Comparison of ENCODE assay signal across 10 mouse cellular contexts in genomic region chr15:96524239-96524738, GRCm38 (mm10).
DNase-seq lines count a peak whose midpoint lies in the region; ATAC-seq and TF ChIP-seq lines count a peak whose summit lies in the region.
"Had no signal": no experiment of that assay in that cellular context is flagged by ENCODE, and none has a peak within 500 bp of the region (broad histone marks: within the 10 kb centered on the region; RNA-seq: fewer than 3 reads in every experiment).

No protein-coding gene starts in this region.

- no peaks in the 10 kb centered on the region for H3K79me2 ChIP-seq in myocyte (ENCODE audit: control insufficient read depth, insufficient read depth)

- no peak overlapping the region for H3ac ChIP-seq in myocyte (ENCODE audit: control insufficient read depth, insufficient read length)

- no peak overlapping the region for H3K4me3 ChIP-seq in forebrain, embryonic 10.5 days
- no peak overlapping the region for H3K4me3 ChIP-seq in hindbrain, embryonic 14.5 days (replicated peaks; ENCODE audit: low read length)
- no peak overlapping the region for H3K4me3 ChIP-seq in myocyte
- no peak overlapping the region for H3K4me3 ChIP-seq in neural tube, embryonic 15.5 days (replicated peaks)
- H3K4me3 ChIP-seq: erythroblast, embryonic 14.5 days had no signal

- H3K36me3 ChIP-seq in forebrain, embryonic 10.5 days (replicated peaks): no peaks in the 10 kb centered on the region
- no peaks in the 10 kb centered on the region for H3K36me3 ChIP-seq in hindbrain, embryonic 14.5 days (replicated peaks; ENCODE audit: control insufficient read depth, insufficient read depth)
- H3K36me3 ChIP-seq in myocyte (ENCODE audit: control insufficient read depth, insufficient read depth): no peaks in the 10 kb centered on the region
- H3K36me3 ChIP-seq in neural tube, embryonic 15.5 days: no peaks in the 10 kb centered on the region

- TF ChIP-seq POLR2A in myocyte (IDR thresholded peaks at IDR 0.05; ENCODE audit: insufficient read length, low read depth): no peak

- 61% methylated on average over 9 of the region's 9 CpGs for WGBS in forebrain, embryonic 10.5 days
- WGBS in hindbrain, embryonic 14.5 days: 31% methylated on average over 9 of the region's 9 CpGs
- 52% methylated on average over 9 of the region's 9 CpGs for WGBS in neural tube, embryonic 15.5 days

- peaks cover 11% of the 10 kb centered on the region for H3K4me1 ChIP-seq in forebrain, embryonic 10.5 days
- no peaks in the 10 kb centered on the region; the same call in 1 of the 2 replicates for H3K4me1 ChIP-seq in hindbrain, embryonic 14.5 days (replicated peaks; ENCODE audit: control insufficient read depth, insufficient read depth, low read length)
- peaks cover 17% of the 10 kb centered on the region for H3K4me1 ChIP-seq in neural tube, embryonic 15.5 days

- ATAC-seq in hindbrain, embryonic 14.5 days (ENCODE audit: low FRiP score): peak; percentile 64; the same call in 1 of the 2 replicates
- no peak for ATAC-seq in neural tube, embryonic 15.5 days (ENCODE audit: low FRiP score)
- ATAC-seq in erythroblast, adult 5-6 weeks (replicated peaks; ENCODE audit: low FRiP score, poor library complexity, severe bottlenecking): no peak

- H3K9me3 ChIP-seq in forebrain, embryonic 10.5 days: no peaks in the 10 kb centered on the region
- no peaks in the 10 kb centered on the region for H3K9me3 ChIP-seq in hindbrain, embryonic 14.5 days (ENCODE audit: control insufficient read depth, low read length)
- H3K9me3 ChIP-seq in neural tube, embryonic 15.5 days (replicated peaks): no peaks in the 10 kb centered on the region

- no peak overlapping the region for H3K9ac ChIP-seq in hindbrain, embryonic 14.5 days
- no peak overlapping the region for H3K9ac ChIP-seq in neural tube, embryonic 15.5 days (replicated peaks)
- H3K9ac ChIP-seq: liver, embryonic 14.5 days had no signal

- peak overlapping the region; percentile 49 for H3K27ac ChIP-seq in forebrain, embryonic 10.5 days
- H3K27ac ChIP-seq in hindbrain, embryonic 14.5 days: no peak overlapping the region
- no peak overlapping the region for H3K27ac ChIP-seq in neural tube, embryonic 15.5 days (replicated peaks)
- H3K27ac ChIP-seq: liver, embryonic 14.5 days had no signal

- peak; percentile 33 to 60 for DNase-seq in layer of hippocampus, adult 18-20 months (ENCODE audit: low spot score in 2 of 2)
- DNase-seq in layer of hippocampus, adult 9-10 months (ENCODE audit: low spot score): no peak
- DNase-seq in forebrain, embryonic 10.5 days (ENCODE audit: extremely low spot score, low spot score): no peak
- DNase-seq in hindbrain, embryonic 14.5 days (ENCODE audit: low spot score): peak; percentile 44
- DNase-seq in kidney, postnatal 4 days: no peak

- no peaks in the 10 kb centered on the region for H3K27me3 ChIP-seq in forebrain, embryonic 10.5 days (ENCODE audit: poor library complexity, severe bottlenecking)
- H3K27me3 ChIP-seq in hindbrain, embryonic 14.5 days (ENCODE audit: control insufficient read depth, insufficient read depth, low read length): no peaks in the 10 kb centered on the region
- H3K27me3 ChIP-seq in myocyte (ENCODE audit: control insufficient read depth, insufficient read depth, insufficient read length): no peaks in the 10 kb centered on the region
- H3K27me3 ChIP-seq in neural tube, embryonic 15.5 days (replicated peaks): no peaks in the 10 kb centered on the region

- no peak overlapping the region for H3K4me2 ChIP-seq in hindbrain, embryonic 14.5 days (replicated peaks)
- peak overlapping the region; percentile 31 for H3K4me2 ChIP-seq in myocyte (ENCODE audit: low read depth)
- no peak overlapping the region for H3K4me2 ChIP-seq in neural tube, embryonic 15.5 days

TF ChIP-seq in myocyte, 11 proteins besides CTCF, POLR2A, EP300 and RAD21:
- TF ChIP-seq USF1 (IDR thresholded peaks at IDR 0.05; ENCODE audit: low read depth) (peak; percentile 58), SRF (IDR thresholded peaks at IDR 0.05; ENCODE audit: control insufficient read depth, insufficient read length, low read depth) (no peak)

Comparison
In these comparisons a context has a peak if more than half of its experiments do, and no peak if none do; other contexts are left out.
1. DNase-seq: peak in layer of hippocampus, adult 18-20 months (2 of 2) and hindbrain, embryonic 14.5 days (single experiment); none in layer of hippocampus, adult 9-10 months (single experiment), forebrain, embryonic 10.5 days (single experiment) and kidney, postnatal 4 days (0 of 2).